Mouse (Mus musculus): Measurements from ENCODE around the gene Scnm1. TPM values are rescaled to one million over a fixed set of nuclear protein-coding genes. Genes with fewer than 3 reads are reported as not detected.

Scnm1 gene
- 89.4 and 94.1 TPM in 2 replicates for polyA plus RNA-seq (2016; fragmentation: Nextera tagmentation; extraction: Ambion mirVana)

- Histone ChIP-seq H3K27me3 (no peaks in the 10 kb centered on the region), H3K27ac (peak within 1 kb of the TSS; percentile 71), H3K4me2 (replicated peaks) (peak within 1 kb of the TSS; percentile 67), H3K9ac (peak within 1 kb of the TSS; percentile 72), H3K36me3 (peaks cover 31% of the 10 kb centered on the region; the same call in 1 of the 2 replicates), H3K4me1 (peaks cover 23% of the 10 kb centered on the region), H3K4me3 (peak within 1 kb of the TSS; percentile 53), H3K9me3 (replicated peaks) (no peaks in the 10 kb centered on the region)
- peak; percentile 94 for ATAC-seq (ENCODE audit: low FRiP score)
- 0% methylated on average over 20 of the region's 20 CpGs for WGBS
Measured at GRCm38 (mm10) chr3:95133680-95134101, at the start of gene Scnm1, which contains the start of gene Lysmd1. Gene Scnm1 (minus strand): TSS chr3:95134011. Gene Lysmd1 (plus strand): TSS chr3:95134088.

- ATAC-seq (ENCODE audit: low FRiP score) = no peak
- Histone ChIP-seq H3K9me3 (replicated peaks) (no peaks in the 10 kb centered on the region), H3K4me1 (no peaks in the 10 kb centered on the region), H3K4me2 (replicated peaks) (no peak overlapping the region), H3K9ac (no peak overlapping the region), H3K27me3 (no peaks in the 10 kb centered on the region), H3K4me3 (no peak overlapping the region), H3K36me3 (peaks cover 24% of the 10 kb centered on the region), H3K27ac (no peak overlapping the region)
- WGBS = 76% methylated on average over 1 of the region's 1 CpGs
Measured at GRCm38 (mm10) chr3:95181841-95182240, 48.0 kb upstream of the Scnm1 start.

GRCm38 (mm10) chr3:95179890-95180289, 46.1 kb upstream of the Scnm1 start:
- H3K4me3 ChIP-seq = no peak overlapping the region
- no peaks in the 10 kb centered on the region for H3K27me3 ChIP-seq
- no peak for ATAC-seq (ENCODE audit: low FRiP score)
- peaks cover 12% of the 10 kb centered on the region; the same call in 1 of the 2 replicates for H3K36me3 ChIP-seq
- H3K9me3 ChIP-seq (replicated peaks) = no peaks in the 10 kb centered on the region
- H3K4me2 ChIP-seq (replicated peaks) = no peak overlapping the region
- H3K9ac ChIP-seq = no peak overlapping the region
- H3K4me1 ChIP-seq = no peaks in the 10 kb centered on the region
- 72% methylated on average over 3 of the region's 3 CpGs for WGBS
- no peak overlapping the region for H3K27ac ChIP-seq

- Histone ChIP-seq H3K27me3 (peaks cover 2% of the 10 kb centered on the region; the same call in 1 of the 2 replicates), H3K4me3 (no peak overlapping the region), H3K4me1 (peaks cover 3% of the 10 kb centered on the region), H3K9me3 (replicated peaks) (no peaks in the 10 kb centered on the region), H3K9ac (no peak overlapping the region), H3K36me3 (peaks cover 5% of the 10 kb centered on the region), H3K4me2 (replicated peaks) (no peak overlapping the region), H3K27ac (no peak overlapping the region)
- no peak for ATAC-seq (ENCODE audit: low FRiP score)
- WGBS = 89% methylated on average over 5 of the region's 5 CpGs
Measured at GRCm38 (mm10) chr3:95178948-95179347, 45.1 kb upstream of the Scnm1 start.

- peaks cover 16% of the 10 kb centered on the region for H3K4me1 ChIP-seq
- peaks cover 15% of the 10 kb centered on the region for H3K36me3 ChIP-seq
- WGBS = 81% methylated on average over 6 of the region's 6 CpGs
- H3K9me3 ChIP-seq (replicated peaks) = no peaks in the 10 kb centered on the region
- H3K4me2 ChIP-seq (replicated peaks) = no peak overlapping the region
- H3K4me3 ChIP-seq = no peak overlapping the region
- no peak overlapping the region for H3K9ac ChIP-seq
- no peak overlapping the region for H3K27ac ChIP-seq
- peaks cover 16% of the 10 kb centered on the region for H3K27me3 ChIP-seq
- no peak for ATAC-seq (ENCODE audit: low FRiP score)
Measured at GRCm38 (mm10) chr3:95177583-95177982, 43.8 kb upstream of the Scnm1 start.

GRCm38 (mm10) chr3:95176500-95176899, 42.7 kb upstream of the Scnm1 start:
- Histone ChIP-seq H3K9ac (no peak overlapping the region), H3K27me3 (peaks cover 27% of the 10 kb centered on the region), H3K4me3 (no peak overlapping the region), H3K9me3 (replicated peaks) (no peaks in the 10 kb centered on the region), H3K36me3 (peaks cover 25% of the 10 kb centered on the region), H3K4me1 (peaks cover 18% of the 10 kb centered on the region), H3K4me2 (replicated peaks) (no peak overlapping the region), H3K27ac (no peak overlapping the region)
- ATAC-seq (ENCODE audit: low FRiP score) = no peak
- 69% methylated on average over 3 of the region's 3 CpGs for WGBS

GRCm38 (mm10) chr3:95174011-95174592, 40.3 kb upstream of the Scnm1 start:
- WGBS = 3% methylated on average over 16 of the region's 16 CpGs
- Histone ChIP-seq H3K36me3 (peaks cover 49% of the 10 kb centered on the region), H3K4me3 (no peak overlapping the region; the same call in 1 of the 2 replicates)

GRCm38 (mm10) chr3:95173256-95173949, 39.6 kb upstream of the Scnm1 start:
- H3K27me3 ChIP-seq = peaks cover 57% of the 10 kb centered on the region
- H3K36me3 ChIP-seq = peaks cover 56% of the 10 kb centered on the region
- ATAC-seq (ENCODE audit: low FRiP score) = peak; percentile 33; the same call in 1 of the 2 replicates
- peak overlapping the region; percentile 20 for H3K4me3 ChIP-seq
- 3% methylated on average over 58 of the region's 58 CpGs for WGBS
- 0 out of 2 replicates have a peak overlapping the region, but pooled peaks have one; percentile 45 for H3K9ac ChIP-seq
- peak overlapping the region; percentile 34 for H3K4me2 ChIP-seq (replicated peaks)
- no peaks in the 10 kb centered on the region for H3K9me3 ChIP-seq (replicated peaks)
- H3K27ac ChIP-seq = no peak overlapping the region
- peaks cover 18% of the 10 kb centered on the region for H3K4me1 ChIP-seq

More at GRCm38 (mm10) chr3:95174011-95174592, 40.3 kb upstream of the Scnm1 start:
- no peak overlapping the region for H3K9ac ChIP-seq
- H3K9me3 ChIP-seq (replicated peaks) = no peaks in the 10 kb centered on the region
- H3K4me1 ChIP-seq = peaks cover 18% of the 10 kb centered on the region
- no peak overlapping the region for H3K27ac ChIP-seq
- peak overlapping the region; percentile 13; the same call in 1 of the 2 replicates for H3K4me2 ChIP-seq (replicated peaks)
- peak; percentile 44; the same call in 1 of the 2 replicates for ATAC-seq (ENCODE audit: low FRiP score)
- H3K27me3 ChIP-seq = peaks cover 51% of the 10 kb centered on the region

- Histone ChIP-seq H3K27me3 (peaks cover 64% of the 10 kb centered on the region), H3K36me3 (peaks cover 64% of the 10 kb centered on the region)
- ATAC-seq (ENCODE audit: low FRiP score) = peak; percentile 23
Measured at GRCm38 (mm10) chr3:95172526-95173255, 38.9 kb upstream of the Scnm1 start.

GRCm38 (mm10) chr3:95171105-95171504, 37.3 kb upstream of the Scnm1 start:
- H3K4me3 ChIP-seq = no peak overlapping the region
- no peak overlapping the region for H3K27ac ChIP-seq
- H3K9ac ChIP-seq = no peak overlapping the region
- H3K4me2 ChIP-seq (replicated peaks) = no peak overlapping the region
- H3K27me3 ChIP-seq = peaks cover 68% of the 10 kb centered on the region
- peaks cover 18% of the 10 kb centered on the region for H3K4me1 ChIP-seq
- ATAC-seq (ENCODE audit: low FRiP score) = no peak
- H3K36me3 ChIP-seq = peaks cover 79% of the 10 kb centered on the region
- H3K9me3 ChIP-seq (replicated peaks) = no peaks in the 10 kb centered on the region
- WGBS = 74% methylated on average over 6 of the region's 6 CpGs

More at GRCm38 (mm10) chr3:95172526-95173255, 38.9 kb upstream of the Scnm1 start:
- H3K4me1 ChIP-seq = peaks cover 18% of the 10 kb centered on the region
- peak overlapping the region; percentile 34; the same call in 1 of the 2 replicates for H3K4me2 ChIP-seq (replicated peaks)
- H3K27ac ChIP-seq = no peak overlapping the region
- WGBS = 18% methylated on average over 83 of the region's 84 CpGs
- H3K9me3 ChIP-seq (replicated peaks) = no peaks in the 10 kb centered on the region
- peak overlapping the region; percentile 20 for H3K4me3 ChIP-seq
- peak overlapping the region; percentile 45 for H3K9ac ChIP-seq

- H3K9me3 ChIP-seq (replicated peaks) = no peaks in the 10 kb centered on the region
- H3K4me3 ChIP-seq = no peak overlapping the region
- H3K36me3 ChIP-seq = peaks cover 90% of the 10 kb centered on the region
- H3K27ac ChIP-seq = no peak overlapping the region
- H3K4me1 ChIP-seq = peaks cover 18% of the 10 kb centered on the region
- ATAC-seq (ENCODE audit: low FRiP score) = no peak
- no peak overlapping the region for H3K9ac ChIP-seq
- peaks cover 68% of the 10 kb centered on the region for H3K27me3 ChIP-seq
- 93% methylated on average over 10 of the region's 10 CpGs for WGBS
- no peak overlapping the region for H3K4me2 ChIP-seq (replicated peaks)
Measured at GRCm38 (mm10) chr3:95169996-95170395, 36.2 kb upstream of the Scnm1 start.

GRCm38 (mm10) chr3:95164840-95165239, 31.0 kb upstream of the Scnm1 start:
- Histone ChIP-seq H3K4me1 (peaks cover 37% of the 10 kb centered on the region), H3K36me3 (peaks cover 59% of the 10 kb centered on the region)
- 84% methylated on average over 5 of the region's 5 CpGs for WGBS

More at GRCm38 (mm10) chr3:95164840-95165239, 31.0 kb upstream of the Scnm1 start:
- no peak overlapping the region for H3K4me3 ChIP-seq
- H3K27me3 ChIP-seq = peaks cover 25% of the 10 kb centered on the region
- no peak overlapping the region for H3K27ac ChIP-seq
- no peaks in the 10 kb centered on the region for H3K9me3 ChIP-seq (replicated peaks)
- H3K4me2 ChIP-seq (replicated peaks) = 0 out of 2 replicates have a peak overlapping the region, but pooled peaks have one; percentile 76
- H3K9ac ChIP-seq = no peak overlapping the region
- ATAC-seq (ENCODE audit: low FRiP score) = no peak

All from hindbrain, embryonic 12.5 days (tissue).